Mouse (Mus musculus) intestine, embryonic 16.5 days (tissue): ENCODE data around the gene Cyp1a2. TPM values are rescaled to one million over a fixed set of nuclear protein-coding genes. Genes with fewer than 3 reads are reported as not detected.

Experiments used
- ATAC-seq: fragments of 200-750 bp; cut with Nextera tagmentation; 2 replicates; pipeline ENCODE4 v1.8.0; 2017; ENCODE audit warnings: moderate TSS enrichment, moderate library complexity
- H3K27ac ChIP-seq: fragments of 300-500 bp; sonication (generic); 2 replicates; pipeline ENCODE4 v1.5.1; 2014; ENCODE audit warnings: mild to moderate bottlenecking, low read length
- H3K27me3 ChIP-seq: fragments of 300-500 bp; sonication (generic); replicated peaks from 2 replicates; pipeline ENCODE4 v1.6.1; 2014; ENCODE audit warnings: low read length, control low read depth, mixed read lengths; ENCODE audit not compliant: control insufficient read depth, insufficient read depth
- H3K36me3 ChIP-seq: fragments of 300-500 bp; sonication (generic); 2 replicates; pipeline ENCODE4 v1.6.1; 2014; ENCODE audit warnings: low read length, control low read depth; ENCODE audit not compliant: control insufficient read depth, insufficient read depth
- H3K4me1 ChIP-seq: fragments of 300-500 bp; sonication (generic); 2 replicates; pipeline ENCODE4 v1.6.1; 2014; ENCODE audit warnings: low read length, control low read depth, mixed read lengths; ENCODE audit not compliant: control insufficient read depth, insufficient read depth
- H3K4me2 ChIP-seq: fragments of 300-500 bp; sonication (generic); 2 replicates; pipeline ENCODE4 v1.6.1; 2014; ENCODE audit warnings: low read depth, low read length, control low read depth
- H3K4me3 ChIP-seq: fragments of 300-500 bp; sonication (generic); 2 replicates; pipeline ENCODE4 v1.5.1; 2014; ENCODE audit warnings: mild to moderate bottlenecking, low read length
- H3K9ac ChIP-seq: fragments of 300-500 bp; sonication (generic); 2 replicates; pipeline ENCODE4 v1.6.1; 2014; ENCODE audit warnings: low read depth, low read length
- H3K9me3 ChIP-seq: fragments of 300-500 bp; sonication (generic); 2 replicates; pipeline ENCODE4 v1.6.1; 2016; ENCODE audit warnings: low read length, control low read depth; ENCODE audit not compliant: control insufficient read depth
- WGBS: fragments of 180-500 bp; shearing (Covaris S2); extraction: QIAGEN DNeasy Blood & Tissue Kit; methylation state at CpG from one replicate; pipeline ENCODE4 v1.1.7; 2014; 5-methylcytosine and 5-hydroxymethylcytosine counted together
- polyA plus RNA-seq: library from polyadenylated mRNA; unstranded; fragments of >200 nt; fragmentation: Nextera tagmentation; extraction: Ambion mirVana; gene quantifications from 2 replicates; pipeline ENCODE4 v1.2.1, GENCODE M21; 2015

Cyp1a2 gene
- polyA plus RNA-seq, 1 experiment from 2014 or later = not detected

- Histone ChIP-seq H3K27me3 (no peaks in the 10 kb centered on the region), H3K4me2 (peak overlapping the region; percentile 85), H3K36me3 (peaks cover 2% of the 10 kb centered on the region; the same call in 1 of the 2 replicates), H3K4me3 (peak overlapping the region; percentile 96), H3K9ac (peak overlapping the region; percentile 99), H3K27ac (peak overlapping the region; percentile 98), H3K9me3 (no peaks in the 10 kb centered on the region), H3K4me1 (peaks cover 65% of the 10 kb centered on the region)
- ATAC-seq = no peak
- 27% methylated on average over 7 of the region's 7 CpGs for WGBS
Measured at GRCm38 (mm10) chr9:57643856-57644180, 39.7 kb downstream of the Cyp1a2 start.

- no peaks in the 10 kb centered on the region for H3K27me3 ChIP-seq
- ATAC-seq = no peak
- 58% methylated on average over 9 of the region's 9 CpGs for WGBS
- H3K4me3 ChIP-seq = peak overlapping the region; percentile 96
- peak overlapping the region; percentile 98 for H3K27ac ChIP-seq
- peaks cover 66% of the 10 kb centered on the region for H3K4me1 ChIP-seq
- peak overlapping the region; percentile 85 for H3K4me2 ChIP-seq
- H3K9me3 ChIP-seq = no peaks in the 10 kb centered on the region
- peak overlapping the region; percentile 99 for H3K9ac ChIP-seq
- H3K36me3 ChIP-seq = peaks cover 2% of the 10 kb centered on the region; the same call in 1 of the 2 replicates
Measured at GRCm38 (mm10) chr9:57643169-57643855, 40.2 kb downstream of the Cyp1a2 start.

- no peak overlapping the region; the same call in 1 of the 2 replicates for H3K4me2 ChIP-seq
- WGBS = 81% methylated on average over 13 of the region's 13 CpGs
- H3K36me3 ChIP-seq = peaks cover 2% of the 10 kb centered on the region; the same call in 1 of the 2 replicates
- H3K27me3 ChIP-seq = no peaks in the 10 kb centered on the region
- peak overlapping the region; percentile 99 for H3K9ac ChIP-seq
- H3K4me3 ChIP-seq = no peak overlapping the region
- H3K9me3 ChIP-seq = no peaks in the 10 kb centered on the region
- H3K27ac ChIP-seq = peak overlapping the region; percentile 98
- H3K4me1 ChIP-seq = peaks cover 76% of the 10 kb centered on the region
- ATAC-seq = no peak
Measured at GRCm38 (mm10) chr9:57641775-57642550, 41.5 kb downstream of the Cyp1a2 start.

- Histone ChIP-seq H3K4me1 (peaks cover 75% of the 10 kb centered on the region), H3K4me3 (peak overlapping the region; percentile 41; the same call in 1 of the 2 replicates), H3K27ac (peak overlapping the region; percentile 94), H3K4me2 (peak overlapping the region; percentile 53), H3K9ac (peak overlapping the region; percentile 64; the same call in 1 of the 2 replicates), H3K36me3 (peaks cover 2% of the 10 kb centered on the region; the same call in 1 of the 2 replicates), H3K9me3 (no peaks in the 10 kb centered on the region), H3K27me3 (no peaks in the 10 kb centered on the region)
- WGBS = 74% methylated on average over 1 of the region's 1 CpGs
- no peak for ATAC-seq
Measured at GRCm38 (mm10) chr9:57641022-57641421, 42.5 kb downstream of the Cyp1a2 start.

- no peaks in the 10 kb centered on the region for H3K27me3 ChIP-seq
- peaks cover 2% of the 10 kb centered on the region; the same call in 1 of the 2 replicates for H3K36me3 ChIP-seq
- WGBS = 10% methylated on average over 15 of the region's 15 CpGs
- peak overlapping the region; percentile 53 for H3K4me2 ChIP-seq
- peaks cover 77% of the 10 kb centered on the region for H3K4me1 ChIP-seq
- no peaks in the 10 kb centered on the region for H3K9me3 ChIP-seq
- ATAC-seq = peak; percentile 73
- peak overlapping the region; percentile 94 for H3K27ac ChIP-seq
- H3K9ac ChIP-seq = peak overlapping the region; percentile 64
- H3K4me3 ChIP-seq = peak overlapping the region; percentile 41
Measured at GRCm38 (mm10) chr9:57640384-57640783, 43.1 kb downstream of the Cyp1a2 start.

GRCm38 (mm10) chr9:57639661-57640328 lies 43.7 kb downstream of the Cyp1a2 start:
- no peaks in the 10 kb centered on the region for H3K9me3 ChIP-seq
- no peaks in the 10 kb centered on the region for H3K27me3 ChIP-seq
- H3K36me3 ChIP-seq = peaks cover 2% of the 10 kb centered on the region; the same call in 1 of the 2 replicates
- peaks cover 79% of the 10 kb centered on the region for H3K4me1 ChIP-seq
- WGBS = 64% methylated on average over 5 of the region's 5 CpGs
- H3K4me3 ChIP-seq = peak overlapping the region; percentile 41
- no peak for ATAC-seq
- peak overlapping the region; percentile 64 for H3K9ac ChIP-seq
- peak overlapping the region; percentile 94 for H3K27ac ChIP-seq
- H3K4me2 ChIP-seq = peak overlapping the region; percentile 53

- peaks cover 81% of the 10 kb centered on the region for H3K4me1 ChIP-seq
- peak overlapping the region; percentile 94 for H3K27ac ChIP-seq
- H3K4me2 ChIP-seq = peak overlapping the region; percentile 47
- no peaks in the 10 kb centered on the region for H3K27me3 ChIP-seq
- peak; percentile 82 for ATAC-seq
- peaks cover 2% of the 10 kb centered on the region; the same call in 1 of the 2 replicates for H3K36me3 ChIP-seq
- H3K9me3 ChIP-seq = no peaks in the 10 kb centered on the region
- peak overlapping the region; percentile 26 for H3K4me3 ChIP-seq
- WGBS = 28% methylated on average over 8 of the region's 8 CpGs
- H3K9ac ChIP-seq = peak overlapping the region; percentile 64
Measured at GRCm38 (mm10) chr9:57638651-57639459, 44.6 kb downstream of the Cyp1a2 start.

- H3K4me3 ChIP-seq = peak overlapping the region; percentile 26
- WGBS = 15% methylated on average over 6 of the region's 6 CpGs
- peaks cover 80% of the 10 kb centered on the region for H3K4me1 ChIP-seq
- H3K9me3 ChIP-seq = no peaks in the 10 kb centered on the region
- H3K4me2 ChIP-seq = peak overlapping the region; percentile 47
- H3K27ac ChIP-seq = peak overlapping the region; percentile 94
- no peaks in the 10 kb centered on the region for H3K27me3 ChIP-seq
- H3K9ac ChIP-seq = peak overlapping the region; percentile 64
- peaks cover 7% of the 10 kb centered on the region; the same call in 1 of the 2 replicates for H3K36me3 ChIP-seq
- ATAC-seq = peak; percentile 31
Measured at GRCm38 (mm10) chr9:57637741-57638322, 45.7 kb downstream of the Cyp1a2 start.
